ENCODE assay signal across 8 mouse cellular contexts in genomic region chr10:40425243-40426095, GRCm38 (mm10).
DNase-seq lines count a peak whose midpoint lies in the region; ATAC-seq and TF ChIP-seq lines count a peak whose summit lies in the region.

No protein-coding gene starts in this region.

- no peaks in the 10 kb centered on the region for H3K9me3 ChIP-seq in heart, embryonic 12.5 days (replicated peaks)
- no peaks in the 10 kb centered on the region for H3K9me3 ChIP-seq in ES-Bruce4 (replicated peaks; ENCODE audit: control insufficient read depth, insufficient read depth, low read length, poor library complexity, severe bottlenecking)
- H3K9me3 ChIP-seq in forebrain, embryonic 15.5 days = no peaks in the 10 kb centered on the region

- peak overlapping the region; percentile 59 for H3K4me2 ChIP-seq in heart, embryonic 12.5 days
- peak overlapping the region; percentile 14; the same call in 1 of the 2 replicates for H3K4me2 ChIP-seq in forebrain, embryonic 15.5 days (replicated peaks)

- no peak for DNase-seq in heart, postnatal 25 days (ENCODE audit: low spot score)
- peak; percentile 11 for DNase-seq in mesoderm, embryonic 11.5 days (ENCODE audit: low read depth, low spot score)
- no peak for DNase-seq in frontal cortex, postnatal 14 days (ENCODE audit: low spot score in 2 of 2)
- DNase-seq in layer of hippocampus, adult 9-11 months = no peak
- DNase-seq in right cerebral cortex, adult 2 months (ENCODE audit: low spot score in 2 of 2) = no peak

- 27% methylated on average over 18 of the region's 18 CpGs for WGBS in heart, embryonic 12.5 days
- WGBS in forebrain, embryonic 15.5 days = 33% methylated on average over 18 of the region's 18 CpGs

- no peak overlapping the region for H3K27ac ChIP-seq in heart, embryonic 12.5 days (ENCODE audit: poor library complexity, severe bottlenecking)
- peak overlapping the region; percentile 45 for H3K27ac ChIP-seq in ES-Bruce4 (ENCODE audit: insufficient read depth, low read length)
- H3K27ac ChIP-seq in forebrain, embryonic 15.5 days (replicated peaks) = no peak overlapping the region

- no peaks in the 10 kb centered on the region for H3K27me3 ChIP-seq in heart, embryonic 12.5 days (replicated peaks)
- no peaks in the 10 kb centered on the region for H3K27me3 ChIP-seq in ES-Bruce4 (ENCODE audit: control insufficient read depth, insufficient read depth, low read length, poor library complexity, severe bottlenecking)
- H3K27me3 ChIP-seq in forebrain, embryonic 15.5 days = no peaks in the 10 kb centered on the region

- no peak for TF ChIP-seq CTCF in ES-Bruce4 (IDR thresholded peaks at IDR 0.05; ENCODE audit: low read depth, low read length)

- no peak overlapping the region for H3K9ac ChIP-seq in heart, embryonic 12.5 days
- H3K9ac ChIP-seq in ES-Bruce4 (ENCODE audit: low read depth, poor library complexity, severe bottlenecking) = no peak overlapping the region
- H3K9ac ChIP-seq in forebrain, embryonic 15.5 days (replicated peaks) = no peak overlapping the region

- peak overlapping the region; percentile 22 for H3K4me3 ChIP-seq in heart, embryonic 12.5 days
- H3K4me3 ChIP-seq in ES-Bruce4 (ENCODE audit: low read depth, low read length) = peak overlapping the region; percentile 29
- H3K4me3 ChIP-seq in forebrain, embryonic 15.5 days = no peak overlapping the region

- intact Hi-C loops in heart, postnatal 25 days (cut with DNase I) = no loop called here

- no peak for TF ChIP-seq POLR2A in ES-Bruce4 (IDR thresholded peaks at IDR 0.05; ENCODE audit: insufficient read depth, low read length)

- ATAC-seq in heart, embryonic 12.5 days (ENCODE audit: insufficient number of reproducible peaks, low FRiP score) = no peak
- no peak for ATAC-seq in forebrain, embryonic 15.5 days (replicated peaks)

- TF ChIP-seq EP300 in ES-Bruce4 (IDR thresholded peaks at IDR 0.05; ENCODE audit: insufficient read depth, low read depth, low read length) = peak; percentile 60; the same call in 1 of the 2 replicates

- H3K4me1 ChIP-seq in heart, embryonic 12.5 days (replicated peaks) = peaks cover 15% of the 10 kb centered on the region
- H3K4me1 ChIP-seq in ES-Bruce4 (ENCODE audit: control insufficient read depth, insufficient read depth, low read length) = no peaks in the 10 kb centered on the region
- peaks cover 9% of the 10 kb centered on the region; the same call in 1 of the 2 replicates for H3K4me1 ChIP-seq in forebrain, embryonic 15.5 days

- H3K36me3 ChIP-seq in heart, embryonic 12.5 days = no peaks in the 10 kb centered on the region
- H3K36me3 ChIP-seq in ES-Bruce4 (ENCODE audit: control insufficient read depth, insufficient read depth, low read length, poor library complexity, severe bottlenecking) = no peaks in the 10 kb centered on the region
- no peaks in the 10 kb centered on the region for H3K36me3 ChIP-seq in forebrain, embryonic 15.5 days
